Mouse (Mus musculus): ENCODE results near the gene Dok5.

GRCm38 (mm10) chr2:170728864-170729263, 2.7 kb upstream of the Dok5 start:
- no peak for TF ChIP-seq CTCF (IDR thresholded peaks at IDR 0.05; ENCODE audit: low read depth, low read length)
- TF ChIP-seq POLR2A (IDR thresholded peaks at IDR 0.05; ENCODE audit: borderline replicate concordance, low read depth, low read length): no peak
